Comparison of ENCODE assay signal across 9 mouse cellular contexts in the genomic region with DNA sequence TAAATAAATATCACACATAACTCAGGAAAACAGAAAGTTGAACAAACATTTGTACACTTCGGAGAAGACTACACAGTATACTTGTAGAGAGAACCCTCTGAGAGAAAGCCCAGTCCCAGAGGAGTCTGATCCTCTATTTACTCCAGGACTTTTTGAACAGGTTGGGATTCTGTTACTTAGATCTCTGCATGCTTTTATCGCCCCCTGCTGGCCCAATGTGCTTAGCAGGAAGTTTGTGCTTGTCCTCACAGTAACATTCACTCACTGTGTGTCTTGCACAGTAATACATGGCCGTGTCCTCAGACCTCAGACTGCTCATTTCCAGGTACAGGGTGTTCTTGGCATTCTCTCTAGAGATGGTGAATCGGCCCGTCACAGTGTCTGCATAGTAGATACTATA.
A peak's percentile ranks its signal among the peaks of the same experiment; 100 is the strongest.
DNase-seq lines count a peak whose midpoint lies in the region; TF ChIP-seq lines count a peak whose summit lies in the region.
"Had no signal": no experiment of that assay in that cellular context is flagged by ENCODE, and none has a peak within 500 bp of the region (broad histone marks: within the 10 kb centered on the region; RNA-seq: fewer than 3 reads in every experiment).

No protein-coding gene starts in this region.

- peak; percentile 12 for DNase-seq in embryo, embryonic 10 days (ENCODE audit: low spot score)
- no peak for DNase-seq in embryo, embryonic 11 days
- peak; percentile 11 for DNase-seq in thymus, adult 2 months
- no peak for DNase-seq in thymus, adult 18-20 months
- DNase-seq in kidney, postnatal 36 days, result peak; percentile 1 to 28
- peak; percentile 50 for DNase-seq in thymus, postnatal 4 days
- DNase-seq in heart, postnatal 36 days, result no peak
- DNase-seq in cerebellum, postnatal 36 days, result no peak

- intact Hi-C loops in heart, postnatal 36 days (cut with DNase I), result no loop called here

- 64% methylated on average over 5 of the region's 5 CpGs for WGBS in thymus, adult 2 months

- H3K4me3 ChIP-seq in thymus, adult 2 months (ENCODE audit: control insufficient read depth, insufficient read depth, low read length), result no peak overlapping the region
- H3K4me3 ChIP-seq: limb, embryonic 12.5 days had no signal

- H3K36me3 ChIP-seq in thymus, adult 2 months (ENCODE audit: control insufficient read depth, insufficient read depth, low read length), result no peaks in the 10 kb centered on the region
- H3K36me3 ChIP-seq: limb, embryonic 12.5 days had no signal

- no peaks in the 10 kb centered on the region for H3K4me1 ChIP-seq in thymus, adult 2 months (replicated peaks; ENCODE audit: control insufficient read depth, insufficient read depth, low read length)
- H3K4me1 ChIP-seq: limb, embryonic 12.5 days had no signal

- no peak for TF ChIP-seq POLR2A in thymus, adult 2 months (IDR thresholded peaks at IDR 0.05; ENCODE audit: control insufficient read depth, extremely low read depth, insufficient read depth, low read length, poor library complexity)

- no peak overlapping the region for H3K27ac ChIP-seq in thymus, adult 2 months (ENCODE audit: control insufficient read depth, insufficient read depth, low read length)
- H3K27ac ChIP-seq: limb, embryonic 12.5 days had no signal

- H3K27me3 ChIP-seq in thymus, adult 2 months (ENCODE audit: control insufficient read depth, insufficient read depth, low read length), result no peaks in the 10 kb centered on the region
- H3K27me3 ChIP-seq: limb, embryonic 12.5 days had no signal

- no peak for TF ChIP-seq CTCF in thymus, adult 2 months (IDR thresholded peaks at IDR 0.05; ENCODE audit: borderline replicate concordance, control insufficient read depth, extremely low read depth, insufficient read depth, low read length, poor library complexity)

Comparison
In these comparisons a context has a peak if more than half of its experiments do, and no peak if none do; other contexts are left out.
1. DNase-seq: peak in embryo, embryonic 10 days (single experiment), thymus, adult 2 months (single experiment), kidney, postnatal 36 days (2 of 2) and thymus, postnatal 4 days (single experiment); none in embryo, embryonic 11 days (single experiment), thymus, adult 18-20 months (0 of 2), heart, postnatal 36 days (0 of 2) and cerebellum, postnatal 36 days (0 of 2).